Mouse (Mus musculus) ES-Bruce4 (cell line): ENCODE results near the gene Gm21988. TPM values are rescaled to one million over a fixed set of nuclear protein-coding genes. Genes with fewer than 3 reads are reported as not detected.

ENCODE experiments used
- H3K27ac ChIP-seq: 2 replicates; pipeline ENCODE4 v1.5.1; 2012; ENCODE audit warnings: low read length, inconsistent platforms; ENCODE audit not compliant: insufficient read depth
- H3K27me3 ChIP-seq: 2 replicates; pipeline ENCODE4 v1.6.1; 2012; ENCODE audit warnings: mild to moderate bottlenecking, low read length, inconsistent platforms; ENCODE audit not compliant: control insufficient read depth, poor library complexity, insufficient read depth, severe bottlenecking
- H3K36me3 ChIP-seq: 2 replicates; pipeline ENCODE4 v1.6.1; 2012; ENCODE audit warnings: inconsistent platforms, mild to moderate bottlenecking, low read length, moderate library complexity; ENCODE audit not compliant: control insufficient read depth, poor library complexity, insufficient read depth, severe bottlenecking
- H3K4me1 ChIP-seq: one replicate; pipeline ENCODE4 v1.8.1; 2011; ENCODE audit warnings: low read length; ENCODE audit not compliant: control insufficient read depth, insufficient read depth
- H3K4me3 ChIP-seq: 2 replicates; pipeline ENCODE4 v1.5.1; 2011; ENCODE audit warnings: low read depth, mild to moderate bottlenecking, low read length
- H3K9ac ChIP-seq: 2 replicates; pipeline ENCODE4 v1.6.1; 2012; ENCODE audit warnings: low read depth, mild to moderate bottlenecking, inconsistent platforms; ENCODE audit not compliant: poor library complexity, severe bottlenecking
- H3K9me3 ChIP-seq: replicated peaks from 2 replicates; pipeline ENCODE4 v1.6.1; 2012; ENCODE audit warnings: mild to moderate bottlenecking, low read length, inconsistent platforms; ENCODE audit not compliant: control insufficient read depth, poor library complexity, insufficient read depth, severe bottlenecking
- CTCF ChIP-seq: IDR thresholded peaks from one replicate; pipeline ENCODE4 v1.8.1; 2011; ENCODE audit warnings: low read depth, low read length
- EP300 ChIP-seq: IDR thresholded peaks from 2 replicates; pipeline ENCODE4 v1.6.1; 2011; ENCODE audit warnings: low read depth, low read length; ENCODE audit not compliant: insufficient read depth
- POLR2A ChIP-seq: IDR thresholded peaks from one replicate; pipeline ENCODE4 v1.8.1; 2011; ENCODE audit warnings: low read length; ENCODE audit not compliant: insufficient read depth
- polyA plus RNA-seq: library from polyadenylated mRNA; stranded (reverse); fragments of >200 nt; gene quantifications from 2 replicates; pipeline ENCODE4 v1.2.4, GENCODE M21; 2011; ENCODE audit warnings: low read depth; ENCODE audit not compliant: missing spikeins, insufficient read depth, insufficient read length

The Gm21988 gene
- polyA plus RNA-seq, 1 experiment, result 0.55 TPM

GRCm38 (mm10) chr11:70280441-70280840 lies 40.8 kb upstream of the Gm21988 start:
- Histone ChIP-seq H3K36me3 (no peaks in the 10 kb centered on the region), H3K4me3 (no peak overlapping the region), H3K27me3 (no peaks in the 10 kb centered on the region), H3K9me3 (no peaks in the 10 kb centered on the region), H3K4me1 (no peaks in the 10 kb centered on the region), H3K9ac (no peak overlapping the region), H3K27ac (no peak overlapping the region)
- TF ChIP-seq EP300, result no peak
- TF ChIP-seq POLR2A, result no peak
- no peak for TF ChIP-seq CTCF

DNA sequence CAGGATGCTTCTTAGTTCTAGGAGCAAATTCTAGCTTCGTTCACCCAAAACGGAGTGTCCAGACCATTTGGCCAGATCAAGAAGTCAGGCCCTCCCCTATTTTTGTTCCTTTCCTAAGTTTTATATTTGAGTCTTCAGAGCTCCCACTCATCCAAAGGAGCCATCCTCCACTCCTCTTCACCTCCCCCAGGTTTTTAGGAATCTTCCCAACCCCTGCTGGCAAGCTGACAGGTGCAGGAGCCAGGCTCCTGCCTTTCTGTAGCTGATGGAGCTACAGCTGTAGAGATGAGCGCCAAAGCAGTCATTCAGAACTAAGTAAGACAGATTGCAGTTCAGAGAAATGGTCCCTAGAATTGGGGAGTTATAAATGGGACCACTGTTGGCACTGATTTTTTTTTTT lies 39.3 kb upstream of the Gm21988 start:
- no peaks in the 10 kb centered on the region for H3K36me3 ChIP-seq
- no peak overlapping the region for H3K27ac ChIP-seq
- H3K9ac ChIP-seq, result no peak overlapping the region
- no peaks in the 10 kb centered on the region for H3K9me3 ChIP-seq
- no peak overlapping the region for H3K4me3 ChIP-seq
- TF ChIP-seq EP300 (no peak), CTCF (no peak), POLR2A (no peak)
- no peaks in the 10 kb centered on the region for H3K4me1 ChIP-seq
- H3K27me3 ChIP-seq, result no peaks in the 10 kb centered on the region

DNA sequence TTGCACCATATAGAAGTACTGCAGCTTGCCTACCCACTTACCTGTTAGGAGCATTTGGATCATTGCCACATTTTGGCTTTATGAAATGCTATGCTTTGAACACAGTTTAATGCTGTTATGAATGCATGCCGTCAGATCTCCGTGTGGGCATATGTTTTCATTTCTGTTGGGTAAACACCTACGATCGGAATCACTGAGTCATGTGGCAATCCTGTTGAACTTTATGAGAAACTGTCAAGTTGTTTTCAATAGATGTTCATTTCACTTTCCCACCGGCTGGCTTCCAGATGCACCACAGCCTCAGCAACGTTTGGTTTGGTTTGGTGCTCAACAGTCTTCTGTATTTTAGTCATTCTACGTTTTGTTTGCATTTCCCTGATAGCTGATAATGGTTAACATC lies 32.0 kb upstream of the Gm21988 start:
- no peak overlapping the region for H3K27ac ChIP-seq
- no peak for TF ChIP-seq POLR2A
- TF ChIP-seq CTCF, result no peak
- no peak for TF ChIP-seq EP300
- no peaks in the 10 kb centered on the region for H3K27me3 ChIP-seq
- no peaks in the 10 kb centered on the region for H3K9me3 ChIP-seq
- no peak overlapping the region for H3K9ac ChIP-seq
- no peaks in the 10 kb centered on the region for H3K36me3 ChIP-seq
- H3K4me3 ChIP-seq, result no peak overlapping the region
- no peaks in the 10 kb centered on the region for H3K4me1 ChIP-seq

GRCm38 (mm10) chr11:70266405-70266804 lies 26.8 kb upstream of the Gm21988 start:
- no peaks in the 10 kb centered on the region; the same call in 1 of the 2 replicates for H3K27me3 ChIP-seq
- TF ChIP-seq POLR2A (no peak), CTCF (no peak)
- no peaks in the 10 kb centered on the region for H3K4me1 ChIP-seq
- no peaks in the 10 kb centered on the region for H3K9me3 ChIP-seq
- H3K27ac ChIP-seq, result no peak overlapping the region
- no peak overlapping the region for H3K9ac ChIP-seq
- H3K36me3 ChIP-seq, result no peaks in the 10 kb centered on the region
- no peak overlapping the region for H3K4me3 ChIP-seq

- Histone ChIP-seq H3K9ac (no peak overlapping the region), H3K4me1 (no peaks in the 10 kb centered on the region), H3K27me3 (no peaks in the 10 kb centered on the region; the same call in 1 of the 2 replicates), H3K4me3 (no peak overlapping the region), H3K9me3 (no peaks in the 10 kb centered on the region), H3K27ac (no peak overlapping the region), H3K36me3 (no peaks in the 10 kb centered on the region)
- TF ChIP-seq POLR2A (no peak), EP300 (no peak), CTCF (no peak)
Observed at GRCm38 (mm10) chr11:70265819-70266218, 26.2 kb upstream of the Gm21988 start.

DNA sequence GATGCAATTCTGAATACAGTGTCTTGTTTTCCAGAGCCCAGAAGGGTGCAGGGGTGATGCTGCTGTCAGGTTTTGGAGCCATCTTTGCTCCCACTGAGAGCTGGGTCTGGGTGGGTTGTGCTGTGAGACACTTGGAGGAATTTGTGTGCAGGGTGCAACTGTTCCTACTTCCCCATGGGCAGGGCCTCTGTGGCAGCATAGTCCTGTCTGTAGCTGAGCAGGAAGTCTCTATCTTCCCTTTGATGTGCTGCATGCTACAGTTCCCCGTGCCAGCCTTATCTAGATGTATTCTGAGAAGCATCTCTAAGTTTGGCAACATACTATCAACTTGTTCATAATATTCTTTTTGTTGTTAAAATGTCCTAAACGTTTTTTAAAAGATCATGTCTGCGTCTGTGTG lies 25.6 kb upstream of the Gm21988 start:
- TF ChIP-seq CTCF (no peak), EP300 (no peak), POLR2A (no peak)
- H3K9ac ChIP-seq, result no peak overlapping the region

More for the DNA sequence above, 25.6 kb upstream of the Gm21988 start:
- Histone ChIP-seq H3K27ac (no peak overlapping the region), H3K9me3 (no peaks in the 10 kb centered on the region), H3K4me1 (no peaks in the 10 kb centered on the region), H3K36me3 (no peaks in the 10 kb centered on the region), H3K4me3 (no peak overlapping the region), H3K27me3 (no peaks in the 10 kb centered on the region; the same call in 1 of the 2 replicates)
